Mouse (Mus musculus) right cerebral cortex, postnatal 10 days (tissue): ENCODE results near the gene Mcm3ap.

Source experiments
- DNase-seq, 2 experiments: peaks; one replicate each; pipeline ENCODE4 v3.0.0; 2021; ENCODE audit warnings: low spot score in 2 of 2

Mcm3ap gene

DNA sequence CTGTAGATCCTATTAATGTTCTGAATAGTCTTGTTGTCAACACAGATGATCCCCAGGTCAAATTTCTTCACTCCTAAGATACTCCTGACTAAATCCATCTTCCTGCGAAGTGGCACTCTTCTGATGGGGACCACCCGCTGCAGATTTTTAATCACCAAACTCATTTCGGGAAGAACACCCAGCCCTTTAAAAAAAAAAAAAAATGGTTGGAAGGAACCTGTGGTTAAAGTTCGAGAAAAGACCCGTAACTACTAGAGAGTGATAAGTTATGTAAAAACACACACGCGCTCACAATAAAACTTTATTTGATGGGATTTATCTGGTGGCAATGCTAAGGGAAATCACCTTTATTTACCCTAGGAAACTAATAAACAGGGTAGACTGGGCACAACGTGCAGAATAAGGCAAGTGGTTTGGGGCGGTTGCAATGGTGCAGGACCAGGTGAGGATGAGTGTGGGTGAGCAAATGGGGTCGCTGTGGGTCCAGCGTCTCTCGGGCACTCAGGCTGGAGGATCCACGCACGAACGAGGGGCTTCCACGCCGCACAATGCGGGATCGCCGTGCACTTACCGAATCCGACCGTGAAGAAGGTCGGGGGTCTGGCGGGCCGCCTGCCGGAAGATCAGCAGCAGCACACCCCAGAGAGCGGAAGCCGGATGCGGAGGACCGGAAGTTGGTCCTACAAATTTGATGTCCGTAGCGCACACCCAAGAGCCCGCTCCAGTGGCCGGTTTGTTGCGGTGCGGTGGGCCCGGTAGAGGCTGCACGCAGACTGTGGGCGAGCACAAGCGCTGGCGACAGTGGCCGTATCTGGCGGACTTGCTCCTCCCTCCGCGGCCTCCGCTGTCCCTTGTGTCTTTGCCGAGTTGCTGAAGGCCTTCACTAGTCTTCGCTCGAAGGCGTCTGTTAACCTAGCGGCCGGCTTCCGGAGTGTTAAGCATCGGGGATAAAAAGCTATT, at the start of gene Mcm3ap, which contains the start of gene Ybey:
Mcm3ap (plus strand) TSS at position 725 of the 960 bp plus-strand sequence.
Ybey (minus strand) TSS at position 912 of the 960 bp plus-strand sequence.
- DNase-seq, result peak; percentile 93 to 94

DNA sequence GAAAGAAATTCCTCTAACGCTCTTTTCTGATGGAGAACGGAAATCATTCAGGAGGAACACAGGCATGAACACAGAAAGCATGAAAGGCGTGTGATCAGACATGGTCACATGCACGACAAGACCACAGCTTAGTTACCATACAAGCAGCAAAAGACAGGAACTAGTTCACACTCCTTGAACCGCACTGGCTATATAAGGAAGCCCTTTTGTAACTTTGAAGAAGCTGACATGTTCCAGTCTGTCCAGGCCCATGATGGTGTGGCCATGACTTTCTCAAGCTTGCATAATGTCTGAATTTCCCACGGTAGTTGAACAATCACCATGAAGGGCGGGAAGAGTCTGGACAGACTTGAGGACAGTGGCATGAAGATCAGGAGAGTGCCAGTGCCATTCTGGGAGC, 43.1 kb upstream of the Mcm3ap start:
- DNase-seq, result no peak

DNA sequence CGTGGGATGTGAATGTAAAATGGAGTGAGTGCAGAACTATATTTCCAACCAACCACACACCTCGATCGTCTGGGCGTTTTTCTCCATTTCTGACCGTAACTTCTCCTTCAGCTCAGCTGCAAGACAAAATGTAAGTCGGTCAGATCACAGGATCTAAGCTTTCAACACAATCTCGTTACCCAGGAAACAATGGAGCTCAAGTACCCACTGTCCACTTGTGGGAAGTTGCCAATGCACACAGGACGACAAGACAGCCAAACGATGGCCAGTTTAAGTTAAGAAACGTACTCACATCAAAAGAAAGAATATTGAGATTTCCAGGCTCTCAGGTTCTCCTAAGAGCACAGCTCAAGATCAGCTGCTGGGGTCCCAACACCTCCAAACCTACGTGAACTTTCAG, 34.8 kb upstream of the Mcm3ap start:
- DNase-seq, result no peak

DNA sequence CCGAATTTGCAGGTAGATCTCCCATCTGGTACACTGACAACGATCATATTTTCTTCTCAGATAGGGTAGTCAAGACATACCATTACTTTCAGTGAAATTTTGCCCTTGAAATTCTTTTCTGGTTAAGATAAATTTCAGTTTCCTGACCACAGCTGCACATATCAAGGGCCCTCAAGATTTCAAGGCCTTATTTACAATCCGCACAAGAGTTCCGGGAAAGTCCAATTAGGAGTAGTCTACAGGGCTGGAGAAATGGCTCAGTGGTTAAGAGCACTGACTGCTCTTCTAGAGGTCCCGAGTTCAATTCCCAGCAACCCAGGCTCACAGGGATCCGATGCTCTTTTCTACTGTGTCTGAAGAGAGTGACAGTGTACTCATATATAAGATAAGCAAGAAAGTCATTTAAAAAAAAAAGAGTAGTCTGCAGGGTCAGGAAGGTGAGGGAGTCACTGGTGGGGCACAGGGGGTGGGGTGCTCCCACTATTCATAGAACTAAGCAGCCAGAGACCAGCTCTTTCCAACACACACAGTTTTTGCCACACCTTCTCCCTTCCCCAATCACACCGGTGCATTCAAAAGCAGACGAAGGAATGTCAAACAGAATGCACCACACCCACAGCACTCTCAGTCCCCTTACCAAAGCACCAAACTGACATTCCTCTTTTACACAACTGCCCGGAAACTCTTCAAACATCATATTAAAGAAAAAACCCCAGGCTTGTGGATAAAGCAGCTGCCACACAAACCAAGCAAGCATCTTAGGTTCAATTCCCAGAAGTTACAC, 29.4 kb upstream of the Mcm3ap start:
- DNase-seq, result no peak

DNA sequence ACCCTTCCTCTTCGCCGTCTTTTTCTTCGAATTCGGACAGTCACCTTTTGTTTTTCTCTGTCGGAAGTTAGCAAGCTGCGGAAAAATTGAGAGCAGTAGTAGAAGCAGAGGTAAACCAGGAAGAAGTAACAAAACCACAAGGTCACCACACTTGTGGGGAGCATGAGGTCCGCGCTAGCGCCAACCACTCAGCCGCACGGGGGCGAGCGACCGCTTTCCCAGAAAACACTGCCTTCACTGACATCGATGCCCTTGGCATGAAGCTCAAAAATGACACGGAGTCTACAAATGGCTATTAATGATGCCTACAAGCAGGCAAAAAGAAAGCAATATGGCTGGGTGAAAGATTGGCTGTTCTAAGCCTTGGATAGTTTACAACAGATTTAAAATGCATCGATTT, 28.4 kb upstream of the Mcm3ap start, which contains the start of gene AC141477.1:
AC141477.1 (minus strand) TSS at position 164 of the 400 bp plus-strand sequence.
- DNase-seq, result no peak

DNA sequence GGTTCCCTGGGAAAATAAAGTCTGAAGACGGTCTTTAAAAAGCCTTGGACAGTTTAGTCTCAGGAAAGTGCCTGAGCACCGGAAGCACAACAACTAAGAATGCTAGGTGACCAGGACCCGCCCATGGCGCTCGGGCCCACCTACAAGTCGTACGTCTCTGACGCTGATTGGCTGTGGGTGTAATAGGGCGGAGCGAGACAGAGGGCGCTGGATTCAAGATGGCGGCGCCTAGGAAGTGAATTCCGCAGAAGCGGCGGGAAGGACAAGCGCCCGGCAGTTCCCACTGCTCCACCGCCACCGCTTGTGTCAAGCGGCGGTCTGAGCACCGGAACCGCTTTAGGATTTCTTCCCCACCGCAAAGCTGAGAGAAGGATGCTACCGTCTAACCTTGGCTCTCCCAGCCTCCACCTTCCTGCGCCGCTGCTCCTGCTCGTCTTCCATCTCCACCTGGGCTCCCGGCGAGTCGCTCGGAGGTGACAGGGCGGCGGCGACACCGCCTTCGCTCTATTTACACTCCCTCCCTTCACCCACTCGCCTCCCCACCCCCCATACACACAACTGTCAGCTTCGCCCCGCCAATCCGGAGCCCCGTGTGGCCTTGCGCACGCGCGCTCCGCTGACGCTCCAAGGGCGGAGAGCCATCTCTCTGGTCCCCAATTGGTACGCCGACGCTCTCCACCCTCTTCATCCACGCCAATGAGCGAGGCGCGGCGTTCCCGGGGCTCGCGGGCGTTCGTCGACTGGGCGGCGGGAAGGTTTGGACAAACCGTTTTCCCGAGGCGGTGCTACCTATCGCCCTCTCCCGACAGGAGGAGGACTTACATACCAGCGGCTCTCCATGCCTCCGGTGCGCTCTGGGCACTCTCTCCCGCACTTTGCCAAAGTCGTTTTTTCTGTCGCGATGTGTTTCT, 26.3 kb upstream of the Mcm3ap start, which contains the start of gene Pcnt:
Pcnt (minus strand) TSS at position 609 of the 911 bp plus-strand sequence.
- DNase-seq, result peak; percentile 98 to 99

DNA sequence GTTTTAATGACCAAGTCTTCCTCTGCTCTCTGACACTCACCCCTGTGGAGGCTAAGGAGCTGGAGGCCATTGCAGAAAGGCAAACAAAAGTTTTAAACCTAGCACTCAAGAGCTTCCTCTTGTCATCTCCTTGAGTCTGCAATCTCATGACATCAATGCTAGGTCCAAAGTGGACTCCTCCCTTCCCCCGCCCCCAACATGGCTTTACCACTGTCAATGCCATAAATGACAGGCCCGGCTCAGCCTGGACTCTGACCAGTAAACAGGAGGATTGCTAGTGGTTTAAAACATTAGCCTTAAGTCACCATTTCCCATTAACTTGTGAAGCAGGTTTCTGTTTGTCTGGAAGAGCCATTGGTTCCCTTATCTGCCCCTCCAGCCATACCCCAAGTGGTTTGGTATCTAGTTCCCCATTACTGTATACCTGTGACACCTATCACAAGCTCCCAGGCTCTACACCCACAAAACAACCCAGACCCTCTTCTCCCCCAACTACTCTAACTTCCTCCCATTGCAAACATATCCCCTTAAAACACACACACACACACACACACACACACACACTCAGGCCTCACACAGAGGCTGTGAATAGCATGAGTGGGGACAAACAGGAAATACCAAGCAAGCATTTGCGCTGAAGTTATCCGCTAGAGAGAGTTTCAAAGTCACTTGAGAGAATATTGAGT, 22.6 kb upstream of the Mcm3ap start:
- no peak for DNase-seq

DNA sequence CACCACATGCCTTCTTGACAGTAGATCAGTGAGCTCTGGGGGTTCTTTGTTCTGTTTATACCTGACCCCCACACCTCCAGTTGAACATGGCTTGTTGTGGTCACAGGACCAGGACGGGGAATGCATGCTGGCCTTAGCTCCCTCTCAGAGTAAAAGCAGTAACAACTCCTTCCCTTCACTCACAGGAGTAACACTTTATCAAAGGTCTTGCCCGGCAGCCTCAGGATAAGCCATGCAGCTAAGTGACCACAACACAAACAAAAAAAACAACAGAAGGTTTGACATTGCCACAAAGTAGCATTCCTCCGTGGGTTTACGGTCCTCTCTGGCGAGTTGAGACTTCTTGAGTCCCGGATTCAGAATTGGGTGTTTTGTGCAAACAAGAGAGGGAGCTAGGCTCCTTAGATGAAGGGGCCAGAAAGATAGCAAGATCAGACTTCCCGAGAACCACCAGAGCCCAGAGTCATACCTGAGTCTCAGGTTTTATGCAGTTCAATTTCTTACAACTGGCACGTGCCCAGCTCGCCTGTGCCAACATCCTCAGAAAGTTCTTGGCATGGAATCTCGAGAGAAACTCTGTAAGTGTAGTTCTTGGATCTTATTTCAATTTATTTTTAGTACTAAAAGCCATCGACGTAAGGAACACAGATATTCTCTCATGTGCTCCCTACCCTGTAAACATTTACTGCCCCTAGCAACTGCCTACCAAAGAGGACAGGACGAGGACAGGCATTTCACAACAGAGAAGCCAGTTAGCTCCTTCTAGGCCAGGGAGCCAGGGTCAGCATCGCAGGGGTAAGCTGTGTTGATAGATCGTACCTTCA, 21.1 kb upstream of the Mcm3ap start:
- DNase-seq, result no peak

DNA sequence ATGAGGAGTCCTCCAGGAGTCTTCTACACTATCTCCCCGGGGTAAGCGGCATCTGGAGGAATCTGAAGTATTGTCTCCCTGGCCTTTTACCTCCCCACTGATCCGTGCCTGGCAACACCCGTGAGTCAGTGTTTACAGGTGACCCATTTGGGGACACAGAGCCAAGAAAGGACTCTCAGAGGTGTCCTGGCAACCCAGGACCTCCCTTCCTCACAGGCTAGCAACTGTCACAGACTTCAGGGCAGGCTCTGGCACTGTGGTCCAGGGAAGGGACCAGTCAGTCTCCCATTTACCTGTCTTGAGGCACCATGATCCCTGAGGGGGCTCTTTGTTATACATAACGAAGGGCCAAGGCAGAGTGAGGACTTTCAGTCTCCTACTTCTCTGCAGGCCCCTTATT, 19.9 kb upstream of the Mcm3ap start, which contains the start of gene 2610028H24Rik:
2610028H24Rik (plus strand) TSS at position 231 of the 400 bp plus-strand sequence.
- no peak for DNase-seq

DNA sequence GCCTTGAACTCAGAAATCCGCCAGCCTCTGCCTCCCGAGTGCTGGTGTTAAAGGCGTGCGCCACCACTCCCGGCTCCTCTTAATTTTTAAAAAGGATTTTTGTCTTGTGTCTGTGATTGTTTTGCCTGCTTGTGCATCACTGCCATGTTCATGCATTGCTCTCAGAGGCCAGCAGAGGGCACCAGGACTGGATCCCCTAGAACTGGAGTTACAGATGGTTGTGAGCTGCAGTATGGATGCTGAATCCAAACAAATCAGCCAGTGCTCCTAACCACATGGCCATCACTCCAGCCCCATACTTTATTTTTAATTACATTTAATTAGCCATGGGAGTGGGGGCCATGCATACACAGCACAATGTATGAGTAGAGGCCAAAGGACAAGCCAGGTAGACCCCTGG, 13.4 kb upstream of the Mcm3ap start:
- DNase-seq, result peak; percentile 46 to 57

DNA sequence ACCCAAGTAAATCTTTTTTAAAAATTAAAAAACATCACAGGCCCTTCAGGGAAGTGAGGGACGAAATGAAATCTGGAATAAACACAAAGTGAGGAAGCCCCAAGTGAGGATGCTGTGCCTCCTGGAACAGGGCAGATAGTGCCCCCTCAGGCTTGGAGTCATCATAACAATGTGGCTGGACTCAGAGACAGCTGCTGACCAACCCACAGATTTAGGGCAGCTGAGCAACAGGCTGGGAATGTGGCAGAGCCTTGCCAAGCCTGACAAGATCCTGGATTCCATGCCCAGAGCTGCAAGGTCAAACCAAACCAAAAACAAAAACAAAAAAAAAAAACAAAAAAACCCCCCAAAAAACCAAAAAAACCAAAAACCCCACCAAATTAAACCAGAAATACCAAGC, 7.5 kb upstream of the Mcm3ap start:
- no peak for DNase-seq

DNA sequence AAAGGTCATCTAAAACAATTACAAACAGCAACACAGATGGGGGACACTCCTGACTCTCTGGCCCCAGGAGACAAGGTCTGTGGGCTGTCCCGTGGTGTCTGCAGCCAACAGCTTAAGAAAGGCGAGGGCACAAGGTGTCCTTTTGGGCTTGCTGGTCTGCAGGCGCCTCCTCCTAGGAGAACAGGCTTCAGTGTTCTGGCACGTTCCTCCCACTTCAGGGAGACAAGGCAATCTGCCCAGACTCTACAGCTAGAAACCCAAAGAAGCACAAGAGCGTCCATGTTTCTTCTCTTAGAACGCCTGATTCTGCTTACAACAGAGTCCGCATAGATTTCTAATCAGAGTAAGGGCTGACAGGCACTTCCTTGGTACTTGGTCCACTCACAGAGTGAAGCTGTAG, 6.4 kb upstream of the Mcm3ap start:
- DNase-seq, result no peak

DNA sequence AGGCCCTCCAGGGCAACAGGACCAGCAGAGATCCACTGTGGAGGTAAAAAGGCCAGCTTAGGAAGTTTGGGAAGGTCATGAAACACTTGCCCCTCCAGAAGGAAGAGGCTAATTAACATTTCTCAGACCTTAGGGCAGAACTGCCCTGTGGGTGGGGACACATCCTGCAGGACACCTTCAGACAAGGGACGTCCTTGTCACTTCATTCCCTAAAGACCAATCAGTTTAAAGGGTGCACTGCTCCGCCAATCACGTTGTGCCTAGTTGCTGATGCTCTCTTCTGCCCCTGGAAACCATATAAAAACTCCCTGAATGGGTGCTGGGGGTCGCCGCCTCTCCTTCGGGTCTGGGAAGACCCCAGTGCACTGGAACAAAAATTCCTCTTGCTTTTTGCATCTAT, 6.0 kb upstream of the Mcm3ap start:
- no peak for DNase-seq

DNA sequence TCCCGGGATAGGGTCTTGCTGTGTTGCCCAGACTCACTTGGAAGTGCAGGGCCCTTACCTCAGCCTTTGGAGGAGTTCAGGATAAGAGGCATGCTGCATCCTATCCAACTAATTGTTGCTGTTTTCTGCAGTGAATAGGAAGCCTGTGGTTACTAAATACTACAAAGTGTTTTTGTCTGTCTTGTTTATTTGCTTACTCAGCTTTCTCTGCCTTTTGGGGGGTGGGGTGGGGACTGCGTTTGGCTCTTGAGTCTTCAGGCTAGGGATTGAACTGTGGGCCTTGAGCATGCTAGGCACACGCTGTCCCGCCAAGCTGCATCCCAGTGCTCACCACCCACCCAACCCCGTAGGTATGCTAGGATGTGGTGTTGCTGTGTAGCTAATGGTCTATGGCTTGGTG, 5.0 kb downstream of the Mcm3ap start:
- DNase-seq, result no peak

DNA sequence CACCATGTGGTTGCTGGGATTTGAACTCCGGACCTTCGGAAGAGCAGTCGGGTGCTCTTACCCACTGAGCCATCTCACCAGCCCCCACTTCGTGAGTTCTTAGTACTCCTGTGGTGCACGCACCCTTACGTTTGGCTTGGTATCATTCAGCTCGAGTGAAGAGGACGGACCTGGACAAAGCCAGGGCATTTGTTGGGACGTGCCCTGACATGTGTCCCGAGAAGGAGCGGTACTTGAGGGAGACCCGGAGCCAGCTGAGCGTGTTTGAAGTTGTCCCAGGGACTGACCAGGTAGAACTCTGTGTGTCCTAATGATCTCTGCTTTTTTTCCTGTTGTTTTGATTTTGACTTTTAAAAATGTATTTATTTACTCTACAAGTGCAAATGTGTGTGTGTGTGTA, 12.1 kb downstream of the Mcm3ap start:
- DNase-seq, result no peak

DNA sequence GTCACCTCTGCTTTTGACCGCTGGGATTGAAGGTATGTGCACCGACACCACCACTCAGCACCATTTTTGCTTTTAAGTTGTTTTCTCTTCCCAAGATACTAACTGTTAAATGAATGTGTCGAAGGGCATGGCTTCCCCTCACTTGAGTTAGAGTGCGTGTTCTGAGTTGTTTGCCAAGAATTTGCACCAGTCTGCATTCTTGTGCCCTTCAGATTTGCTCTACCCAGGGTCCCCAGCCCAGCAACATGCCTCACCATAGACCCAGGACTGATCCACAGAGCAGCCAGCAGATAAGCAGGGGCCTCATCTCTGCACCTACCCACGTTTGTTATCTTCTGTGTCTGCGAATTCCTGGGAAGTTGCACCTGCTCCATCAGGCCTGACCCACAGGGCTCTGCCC, 12.8 kb downstream of the Mcm3ap start:
- DNase-seq, result no peak

DNA sequence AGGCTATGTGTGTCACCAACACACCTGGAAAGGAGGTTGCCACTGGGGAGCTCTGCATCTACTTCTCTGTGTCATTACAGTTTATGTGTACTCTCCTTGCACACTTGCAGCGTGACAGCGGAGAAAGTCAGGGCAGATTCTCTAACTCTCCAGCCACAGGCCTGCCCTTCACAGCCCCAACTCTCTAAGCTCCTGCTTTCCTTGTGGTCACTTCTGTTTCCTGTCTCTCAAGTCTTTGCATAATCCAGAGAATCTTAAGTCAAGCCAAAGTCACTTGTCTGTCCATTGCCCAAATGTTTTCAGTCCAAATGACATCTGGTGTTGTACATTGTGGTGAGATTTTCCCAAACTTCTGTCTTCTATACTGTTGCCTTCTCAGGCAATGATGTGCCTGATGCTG, 17.6 kb downstream of the Mcm3ap start:
- DNase-seq, result no peak

DNA sequence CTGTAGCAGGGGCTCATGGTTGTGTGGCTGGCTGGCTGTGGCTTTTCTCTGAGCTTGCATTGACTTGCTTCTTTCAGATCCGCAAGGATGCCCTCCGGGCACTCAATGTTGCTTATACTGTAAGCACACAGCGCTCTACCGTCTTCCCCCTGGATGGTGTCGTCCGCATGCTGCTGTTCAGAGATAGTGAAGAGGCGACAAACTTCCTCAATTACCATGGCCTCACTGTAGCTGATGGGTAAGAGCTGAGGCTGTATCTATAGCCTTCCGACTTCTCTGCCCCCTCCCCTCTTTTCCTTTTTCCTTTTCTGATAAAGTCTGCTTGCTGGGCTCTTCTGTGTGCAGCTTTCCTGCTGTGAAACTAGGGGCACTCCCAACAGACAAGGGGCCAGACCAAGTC, 19.5 kb downstream of the Mcm3ap start:
- no peak for DNase-seq

DNA sequence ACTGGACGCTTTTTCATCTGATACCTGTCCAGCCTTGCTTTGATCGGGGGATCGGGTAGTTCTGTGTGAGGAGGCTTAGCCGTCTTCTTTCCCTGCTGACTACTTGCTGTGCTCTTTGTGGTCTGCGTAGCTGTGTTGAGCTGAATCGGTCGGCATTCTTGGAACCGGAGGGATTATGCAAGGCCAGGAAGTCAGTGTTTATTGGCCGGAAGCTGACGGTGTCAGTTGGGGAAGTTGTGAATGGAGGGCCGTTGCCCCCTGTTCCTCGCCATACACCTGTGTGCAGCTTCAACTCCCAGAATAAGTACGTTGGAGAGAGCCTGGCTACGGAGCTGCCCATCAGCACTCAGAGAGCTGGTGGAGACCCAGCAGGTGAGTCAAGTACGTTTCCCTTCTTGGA, 20.5 kb downstream of the Mcm3ap start:
- no peak for DNase-seq

DNA sequence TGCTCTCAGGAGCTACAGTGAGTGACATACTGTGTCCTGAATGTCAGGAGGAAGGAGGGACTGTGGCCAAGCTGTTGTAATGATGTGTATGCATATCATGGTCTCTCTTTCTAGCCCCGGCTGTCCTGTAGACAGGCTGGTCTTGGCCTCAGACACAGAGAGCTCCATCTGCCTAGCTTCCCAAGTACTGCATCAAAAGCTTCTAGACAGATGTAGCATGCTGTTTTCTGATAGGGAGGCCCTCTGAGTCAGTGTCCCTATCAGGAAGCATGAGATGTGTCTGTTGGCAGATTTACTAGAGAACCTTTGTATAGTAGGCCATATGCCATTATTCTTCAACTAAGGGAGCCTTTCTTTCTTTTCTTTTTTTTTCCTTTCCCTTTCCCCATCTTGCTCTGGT, 24.8 kb downstream of the Mcm3ap start:
- no peak for DNase-seq
